Mouse (Mus musculus) thymus, adult 2 months (tissue): ENCODE measurements around the gene Cd46. TPM values are rescaled to one million over a fixed set of nuclear protein-coding genes. Genes with fewer than 3 reads are reported as not detected.

Experiments
- DNase-seq: peaks from one replicate; pipeline ENCODE4 v3.0.0; 2021
- H3K27ac ChIP-seq: fragments of 200-500 bp; 2 replicates; pipeline ENCODE4 v1.5.1; 2012; ENCODE audit warnings: low read length, control low read depth; ENCODE audit not compliant: control insufficient read depth, insufficient read depth
- H3K27me3 ChIP-seq: fragments of 200-500 bp; 2 replicates; pipeline ENCODE4 v1.6.1; 2012; ENCODE audit warnings: mild to moderate bottlenecking, low read length, moderate library complexity, mixed read lengths; ENCODE audit not compliant: control insufficient read depth, insufficient read depth
- H3K36me3 ChIP-seq: fragments of 200-500 bp; 2 replicates; pipeline ENCODE4 v1.6.1; 2012; ENCODE audit warnings: mild to moderate bottlenecking, low read length, moderate library complexity; ENCODE audit not compliant: control insufficient read depth, insufficient read depth
- H3K4me1 ChIP-seq: fragments of 200-500 bp; replicated peaks from 2 replicates; pipeline ENCODE4 v1.6.1; 2012; ENCODE audit warnings: low read length; ENCODE audit not compliant: control insufficient read depth, insufficient read depth
- H3K4me3 ChIP-seq: fragments of 200-500 bp; 2 replicates; pipeline ENCODE4 v1.5.1; 2012; ENCODE audit warnings: mild to moderate bottlenecking, low read length, control low read depth, moderate library complexity; ENCODE audit not compliant: control insufficient read depth, insufficient read depth
- CTCF ChIP-seq: fragments of 200-500 bp; IDR thresholded peaks from 2 replicates; pipeline ENCODE4 v1.5.1; 2012; ENCODE audit warnings: mild to moderate bottlenecking, control low read depth, low read length, moderate library complexity, borderline replicate concordance; ENCODE audit not compliant: control insufficient read depth, poor library complexity, insufficient read depth; ENCODE audit errors: extremely low read depth
- POLR2A ChIP-seq: fragments of 200-500 bp; IDR thresholded peaks from 2 replicates; pipeline ENCODE4 v1.6.1; 2012; ENCODE audit warnings: mild to moderate bottlenecking, low read length, control low read depth, moderate library complexity; ENCODE audit not compliant: control insufficient read depth, poor library complexity, insufficient read depth; ENCODE audit errors: extremely low read depth
- WGBS: fragments of 180-500 bp; shearing (Covaris S2); methylation state at CpG from one replicate; pipeline ENCODE4 v1.1.7; 2018; 5-methylcytosine and 5-hydroxymethylcytosine counted together
- polyA plus RNA-seq: library from polyadenylated mRNA; depleted of rRNA; stranded (reverse); fragments of >200 nt; gene quantifications from 2 replicates; pipeline ENCODE4 v1.2.3, GENCODE M21; 2012

Cd46 gene
- polyA plus RNA-seq, 1 experiment, result 2.0 TPM

DNA sequence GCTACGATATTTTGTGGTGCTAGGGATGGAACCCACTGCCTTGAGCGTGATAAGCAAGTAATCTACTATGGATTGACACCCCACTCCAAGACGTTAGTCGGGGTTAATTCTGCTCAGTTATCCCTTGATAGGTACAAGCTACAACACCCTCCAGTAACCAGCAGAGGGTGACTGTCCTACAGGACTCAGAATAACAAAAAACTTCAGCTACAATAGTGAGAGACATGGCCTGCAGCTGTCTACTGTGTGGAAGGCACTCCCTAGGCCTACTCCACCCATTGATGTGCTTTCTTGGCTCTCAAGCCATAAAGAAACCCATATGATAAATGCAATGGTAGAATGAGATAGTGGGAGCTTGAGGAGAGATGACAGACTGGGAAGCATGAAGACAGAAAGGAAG, 21.6 kb upstream of the Cd46 start:
- TF ChIP-seq CTCF, result no peak
- no peak for TF ChIP-seq POLR2A
- WGBS, result 96% methylated on average over 4 of the region's 4 CpGs

DNA sequence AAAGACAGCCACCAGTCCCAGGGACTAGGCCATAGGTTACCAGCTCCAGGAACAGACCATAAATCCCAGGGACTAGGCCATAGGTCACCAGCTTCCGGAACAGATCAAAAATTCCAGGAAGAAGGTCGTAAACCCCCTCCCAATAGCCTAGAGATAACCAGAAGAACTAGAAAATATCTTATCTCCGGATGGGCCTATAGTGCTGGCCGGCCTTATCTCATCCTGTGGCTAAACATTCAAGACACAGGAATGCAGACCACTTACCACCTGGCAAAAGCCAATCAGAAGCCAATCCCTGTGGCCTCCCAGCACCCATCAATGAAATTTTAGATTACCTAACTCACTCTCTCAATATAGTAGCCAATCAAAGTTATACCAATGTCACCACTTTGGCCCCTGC, 8.6 kb upstream of the Cd46 start:
- no peaks in the 10 kb centered on the region for H3K4me1 ChIP-seq
- 96% methylated on average over 4 of the region's 4 CpGs for WGBS
- H3K27me3 ChIP-seq, result no peaks in the 10 kb centered on the region
- DNase-seq, result no peak
- H3K4me3 ChIP-seq, result no peak overlapping the region
- no peak overlapping the region for H3K27ac ChIP-seq
- H3K36me3 ChIP-seq, result peaks cover 23% of the 10 kb centered on the region
- TF ChIP-seq CTCF, result no peak
- no peak for TF ChIP-seq POLR2A

More for the DNA sequence above, 21.6 kb upstream of the Cd46 start:
- peaks cover 58% of the 10 kb centered on the region for H3K36me3 ChIP-seq
- no peak overlapping the region for H3K27ac ChIP-seq
- no peak for DNase-seq
- no peak overlapping the region for H3K4me3 ChIP-seq
- no peaks in the 10 kb centered on the region for H3K4me1 ChIP-seq
- H3K27me3 ChIP-seq, result no peaks in the 10 kb centered on the region

DNA sequence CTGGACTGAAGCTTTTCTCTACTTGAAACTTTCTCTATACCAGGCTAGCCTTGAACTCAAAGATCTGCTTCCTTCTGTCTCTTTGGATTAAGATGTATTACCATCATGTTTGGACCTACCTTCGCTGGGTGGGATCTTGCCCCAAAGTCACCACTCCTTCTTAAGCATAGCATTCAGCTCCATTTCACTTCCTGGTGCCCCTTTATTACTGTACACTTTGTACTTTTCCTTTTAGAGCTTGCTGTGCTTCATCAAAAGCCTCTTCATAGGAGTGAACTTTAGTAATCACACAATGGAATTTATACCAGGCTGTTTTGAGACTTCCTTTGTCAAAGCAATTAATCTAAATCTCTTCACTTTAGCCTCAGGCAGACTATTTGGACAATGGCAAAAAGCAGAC, 6.0 kb upstream of the Cd46 start:
- 94% methylated on average over 1 of the region's 1 CpGs for WGBS
- H3K27ac ChIP-seq, result no peak overlapping the region

DNA sequence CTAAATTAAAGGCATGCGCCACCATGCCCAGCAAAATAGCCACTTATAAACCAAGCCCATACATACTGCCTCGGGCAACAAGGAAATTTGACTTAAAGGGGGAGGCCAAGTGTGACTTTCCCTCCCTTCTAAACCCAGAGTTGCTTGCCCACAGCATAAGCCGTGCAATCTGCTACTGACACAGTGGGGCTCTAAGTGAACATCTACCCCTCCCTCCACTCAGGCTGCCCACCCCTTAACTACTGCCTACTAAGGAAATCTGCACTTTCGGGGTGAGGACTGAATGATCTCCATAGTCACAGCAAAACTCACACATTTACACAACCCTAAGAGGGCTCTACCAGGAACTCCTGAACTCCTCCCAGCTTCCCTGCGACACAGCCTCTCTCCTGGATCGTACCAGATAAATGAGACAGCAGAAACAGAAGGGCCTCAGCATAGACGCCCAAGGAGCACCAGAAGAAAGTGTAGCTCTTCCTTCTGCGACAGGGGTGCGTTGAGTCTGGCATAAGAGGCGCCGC, 290 bp downstream of the Cd46 start:
- Histone ChIP-seq H3K4me1 (peaks cover 6% of the 10 kb centered on the region; the same call in 1 of the 2 replicates), H3K27ac (peak overlapping the region; percentile 69), H3K4me3 (peak overlapping the region; percentile 70), H3K27me3 (no peaks in the 10 kb centered on the region), H3K36me3 (no peaks in the 10 kb centered on the region)
- TF ChIP-seq CTCF (no peak), POLR2A (no peak)
- WGBS, result 15% methylated on average over 11 of the region's 11 CpGs
- no peak for DNase-seq

More for the DNA sequence above, 6.0 kb upstream of the Cd46 start:
- Histone ChIP-seq H3K4me3 (no peak overlapping the region), H3K36me3 (peaks cover 8% of the 10 kb centered on the region; the same call in 1 of the 2 replicates), H3K4me1 (no peaks in the 10 kb centered on the region), H3K27me3 (no peaks in the 10 kb centered on the region)
- no peak for DNase-seq
- TF ChIP-seq POLR2A (no peak), CTCF (no peak)

DNA sequence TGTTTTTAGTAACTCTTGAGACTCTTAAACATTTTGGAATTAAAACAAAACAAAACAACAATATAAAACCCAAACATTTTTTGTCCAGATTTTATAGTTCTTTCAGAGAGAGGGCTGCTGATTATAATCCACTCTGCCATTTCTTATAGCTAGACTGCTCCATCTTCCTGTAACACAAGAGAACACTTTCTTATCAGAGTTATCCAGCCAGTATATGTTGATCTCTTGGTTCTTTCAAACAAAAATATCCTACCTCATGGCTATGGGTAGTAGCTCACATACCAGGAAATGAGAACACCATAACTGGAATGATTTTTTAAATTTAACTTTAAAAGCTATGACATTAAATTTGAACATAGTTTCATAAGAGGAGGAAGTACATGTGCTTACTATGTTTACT, 9.9 kb downstream of the Cd46 start:
- no peaks in the 10 kb centered on the region for H3K27me3 ChIP-seq
- TF ChIP-seq CTCF (no peak), POLR2A (no peak)
- no peak overlapping the region for H3K27ac ChIP-seq
- no peaks in the 10 kb centered on the region for H3K4me1 ChIP-seq
- H3K4me3 ChIP-seq, result no peak overlapping the region
- no peaks in the 10 kb centered on the region for H3K36me3 ChIP-seq
- no peak for DNase-seq

DNA sequence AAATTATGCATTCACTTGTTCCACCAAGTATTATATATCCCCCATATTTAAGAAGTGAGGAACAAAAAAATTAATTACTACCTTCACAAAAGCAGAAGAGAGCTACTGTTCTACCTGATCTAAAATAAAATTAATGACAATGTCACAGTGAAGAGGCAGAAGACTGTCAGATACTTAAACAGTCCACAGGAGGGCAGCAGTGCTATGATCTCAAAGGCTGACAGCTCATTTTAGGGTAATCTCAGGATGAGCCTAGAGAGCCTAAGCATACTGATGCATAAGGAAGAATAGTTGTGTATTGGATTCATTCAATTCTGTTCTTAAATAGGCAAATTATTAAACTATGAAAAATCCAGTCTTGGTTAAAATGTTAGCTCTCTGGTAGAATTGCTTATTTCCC, 51.6 kb downstream of the Cd46 start:
- Histone ChIP-seq H3K27ac (no peak overlapping the region), H3K27me3 (no peaks in the 10 kb centered on the region), H3K4me3 (no peak overlapping the region), H3K36me3 (no peaks in the 10 kb centered on the region), H3K4me1 (no peaks in the 10 kb centered on the region)
- TF ChIP-seq CTCF, result no peak
- no peak for TF ChIP-seq POLR2A
- DNase-seq, result peak; percentile 22

DNA sequence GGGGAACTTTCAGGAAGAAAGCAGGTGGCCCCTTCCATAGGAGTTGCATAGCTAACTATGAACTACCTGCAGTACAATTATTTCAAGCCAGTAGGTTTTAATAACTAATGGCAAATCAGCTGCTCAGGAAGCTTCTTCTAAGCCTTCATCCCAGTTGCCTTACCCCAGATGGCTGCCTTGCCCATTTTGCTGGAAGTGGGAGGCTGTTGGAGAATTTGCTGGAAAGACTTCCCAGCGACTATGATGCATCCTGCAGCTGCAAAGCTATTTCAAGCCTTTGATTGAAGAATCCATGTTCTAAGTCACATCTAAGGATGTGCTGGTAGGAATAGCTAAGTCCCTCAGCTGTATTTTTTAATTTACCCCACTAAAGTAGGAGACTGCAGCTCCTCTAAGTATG, 53.7 kb downstream of the Cd46 start:
- H3K4me3 ChIP-seq, result no peak overlapping the region
- H3K4me1 ChIP-seq, result no peaks in the 10 kb centered on the region
- H3K36me3 ChIP-seq, result no peaks in the 10 kb centered on the region
- WGBS, result 89% methylated on average over 1 of the region's 1 CpGs
- no peaks in the 10 kb centered on the region for H3K27me3 ChIP-seq
- H3K27ac ChIP-seq, result no peak overlapping the region
- no peak for DNase-seq
- TF ChIP-seq CTCF (no peak), POLR2A (no peak)
